Mouse (Mus musculus) E14TG2a.4 (cell line): ENCODE measurements around the gene Dusp11.

Source experiments
- CTCF ChIP-seq: conservative IDR thresholded peaks from 2 replicates; pipeline ENCODE4 v1.5.1; 2014; ENCODE audit warnings: low read length
- NANOG ChIP-seq: IDR thresholded peaks from 2 replicates; pipeline ENCODE4 v1.6.1; 2014; ENCODE audit warnings: borderline replicate concordance, low read length, mixed read lengths
- POU5F1 ChIP-seq: IDR thresholded peaks from 2 replicates; pipeline ENCODE4 v1.6.1; 2014; ENCODE audit warnings: low read length, borderline replicate concordance

- TF ChIP-seq CTCF: no peak
- no peak for TF ChIP-seq POU5F1
- no peak for TF ChIP-seq NANOG
Measured at GRCm38 (mm10) chr6:85927476-85928464, 33.7 kb downstream of the Dusp11 start.
